Mouse (Mus musculus) right cerebral cortex, postnatal 10 days (tissue): Measurements from ENCODE around the gene Tradd.

ENCODE experiments used
- DNase-seq, 2 experiments: peaks; one replicate each; pipeline ENCODE4 v3.0.0; 2021; ENCODE audit warnings: low spot score in 2 of 2

Tradd gene

GRCm38 (mm10) chr8:105264024-105264982 is at the start of gene Tradd, which contains the start of gene Fbxl8:
Gene Tradd (minus strand): TSS chr8:105264609.
Gene Fbxl8 (plus strand): TSS chr8:105264648.
- DNase-seq, result peak in 1 of 2 experiments; percentile 54

GRCm38 (mm10) chr8:105313622-105314402 is 49.4 kb upstream of the Tradd start:
- DNase-seq, result no peak

- no peak for DNase-seq
Observed at GRCm38 (mm10) chr8:105312891-105313481, 48.6 kb upstream of the Tradd start.

GRCm38 (mm10) chr8:105311718-105312117 is 47.3 kb upstream of the Tradd start:
- no peak for DNase-seq

- no peak for DNase-seq
Observed at GRCm38 (mm10) chr8:105310118-105310517, 45.7 kb upstream of the Tradd start.

GRCm38 (mm10) chr8:105309142-105309847 is 44.9 kb upstream of the Tradd start:
- DNase-seq, result no peak

GRCm38 (mm10) chr8:105308428-105308827 is 44.0 kb upstream of the Tradd start:
- DNase-seq, result no peak

- DNase-seq, result no peak
Observed at GRCm38 (mm10) chr8:105307670-105308069, 43.3 kb upstream of the Tradd start.

- no peak for DNase-seq
Observed at GRCm38 (mm10) chr8:105306146-105306691, 41.8 kb upstream of the Tradd start.

- peak in 1 of 2 experiments; percentile 77 for DNase-seq
Observed at GRCm38 (mm10) chr8:105305211-105306145, 41.1 kb upstream of the Tradd start, which contains the start of gene Elmo3. Gene Elmo3 (plus strand): TSS chr8:105305601.

GRCm38 (mm10) chr8:105304325-105305210 is 40.2 kb upstream of the Tradd start:
- DNase-seq, result no peak

GRCm38 (mm10) chr8:105303874-105304273 is 39.5 kb upstream of the Tradd start:
- DNase-seq, result no peak

GRCm38 (mm10) chr8:105303396-105303795 is 39.0 kb upstream of the Tradd start:
- no peak for DNase-seq

- DNase-seq, result no peak
Observed at GRCm38 (mm10) chr8:105299962-105300361, 35.6 kb upstream of the Tradd start.

- DNase-seq, result no peak
Observed at GRCm38 (mm10) chr8:105298351-105299252, 34.2 kb upstream of the Tradd start.

GRCm38 (mm10) chr8:105297511-105298192 is 33.2 kb upstream of the Tradd start, which contains the start of gene E2f4:
Gene E2f4 (plus strand): TSS chr8:105297663.
- DNase-seq, result peak; percentile 96
